Mouse (Mus musculus): ENCODE data around the gene Gins1. TPM values are rescaled to one million over a fixed set of nuclear protein-coding genes. Genes with fewer than 3 reads are reported as not detected.
A peak's percentile ranks its signal among the peaks of the same experiment; 100 is the strongest.
"Not testable (repeated sequence)": the region's sequence is repeated elsewhere in the genome, so short reads cannot be mapped to it uniquely, and the experiment has no call there.

Gene Gins1
- polyA plus RNA-seq, 1 experiment from 2014 or later: 80.7 TPM

DNA sequence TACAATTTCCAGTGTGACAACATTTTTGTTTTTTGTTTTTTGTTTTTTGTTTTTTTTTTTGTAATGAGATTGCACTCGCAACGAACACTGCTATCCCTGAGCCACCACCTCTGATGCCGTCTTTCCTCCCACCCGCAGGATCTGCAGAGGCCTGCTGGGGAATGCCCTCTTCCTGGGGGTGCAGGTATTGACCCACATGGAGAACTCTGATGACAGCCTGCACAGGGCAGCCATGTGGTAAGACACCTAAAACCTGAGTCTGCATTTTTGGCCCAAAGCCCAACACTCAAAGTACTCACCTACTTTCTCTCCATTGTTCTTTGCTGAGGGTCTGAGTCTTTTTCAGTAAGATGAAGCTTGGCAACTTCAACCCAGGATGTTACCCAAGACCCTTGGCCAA lies 29.5 kb downstream of the Gins1 start:
- H3K36me3 ChIP-seq (ENCODE audit: control insufficient read depth, insufficient read depth, low read length): peaks cover 2% of the 10 kb centered on the region; the same call in 1 of the 2 replicates
- 90% methylated on average over 4 of the region's 4 CpGs for WGBS

DNA sequence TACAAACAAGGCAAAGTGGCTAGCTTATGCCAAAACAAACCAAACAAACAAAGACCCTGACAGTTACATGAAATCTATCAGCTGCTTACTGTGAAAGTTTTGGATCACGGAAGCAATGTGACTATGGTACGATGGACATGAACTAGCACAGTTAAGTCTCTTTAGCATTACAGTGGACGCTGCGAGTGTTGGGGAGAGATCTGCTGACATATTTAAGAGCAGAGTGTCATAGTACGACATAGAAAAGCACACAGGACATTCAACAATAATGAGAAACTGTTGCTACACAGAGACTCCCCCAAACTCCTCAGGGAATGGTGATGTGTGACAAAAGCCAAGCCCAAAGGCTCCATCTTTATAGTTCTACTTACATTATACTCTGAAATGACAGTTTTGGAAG lies 38.8 kb downstream of the Gins1 start:
- no peaks in the 10 kb centered on the region; the same call in 1 of the 2 replicates for H3K36me3 ChIP-seq (ENCODE audit: control insufficient read depth, insufficient read depth, low read length)
- no peaks in the 10 kb centered on the region for H3K27me3 ChIP-seq (ENCODE audit: control insufficient read depth, insufficient read depth, low read length)
- DNase-seq (ENCODE audit: low spot score) (no peak), ATAC-seq (replicated peaks; ENCODE audit: low FRiP score) (no peak)
- no peaks in the 10 kb centered on the region for H3K9me3 ChIP-seq (ENCODE audit: control insufficient read depth, low read length)
- 91% methylated on average over 5 of the region's 5 CpGs for WGBS
- no peaks in the 10 kb centered on the region for H3K4me1 ChIP-seq (replicated peaks; ENCODE audit: control insufficient read depth, insufficient read depth, low read length)
- no peak overlapping the region for H3K27ac ChIP-seq (ENCODE audit: low read depth, low read length)
- no peak overlapping the region for H3K4me3 ChIP-seq (ENCODE audit: low read depth, low read length)
- H3K4me2 ChIP-seq (ENCODE audit: low read depth, low read length, severe bottlenecking): no peak overlapping the region
- no peak overlapping the region for H3K9ac ChIP-seq (ENCODE audit: low read length)

More for the DNA sequence above, 29.5 kb downstream of the Gins1 start:
- Histone ChIP-seq H3K27me3 (ENCODE audit: control insufficient read depth, insufficient read depth, low read length) (no peaks in the 10 kb centered on the region), H3K4me3 (ENCODE audit: low read depth, low read length) (no peak overlapping the region), H3K27ac (ENCODE audit: low read depth, low read length) (no peak overlapping the region), H3K4me2 (ENCODE audit: low read depth, low read length, severe bottlenecking) (no peak overlapping the region), H3K9me3 (ENCODE audit: control insufficient read depth, low read length) (no peaks in the 10 kb centered on the region), H3K4me1 (replicated peaks; ENCODE audit: control insufficient read depth, insufficient read depth, low read length) (no peaks in the 10 kb centered on the region), H3K9ac (ENCODE audit: low read length) (no peak overlapping the region)
- DNase-seq (ENCODE audit: low spot score) (no peak), ATAC-seq (replicated peaks; ENCODE audit: low FRiP score) (no peak)

DNA sequence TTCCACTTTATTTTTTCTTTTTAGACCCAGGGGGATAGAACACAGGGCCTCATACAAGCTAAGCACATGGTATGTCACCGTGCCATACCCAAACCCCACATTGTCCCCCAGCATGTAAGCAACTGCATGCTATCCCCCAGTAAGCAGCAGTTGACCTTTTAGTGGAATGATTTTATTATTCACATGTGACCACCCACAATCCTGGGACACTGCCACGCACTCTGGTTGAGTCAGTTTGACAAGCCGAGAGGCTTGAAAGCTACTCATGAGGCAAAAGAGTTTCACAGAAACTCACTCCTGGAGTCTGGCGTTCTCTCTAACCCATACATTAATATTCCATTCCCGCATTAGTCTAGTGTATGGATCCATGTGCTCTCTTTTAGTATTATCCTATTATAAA lies 42.1 kb downstream of the Gins1 start:
- H3K4me3 ChIP-seq (ENCODE audit: low read depth, low read length); H3K9me3 ChIP-seq (ENCODE audit: control insufficient read depth, low read length); H3K36me3 ChIP-seq (ENCODE audit: control insufficient read depth, insufficient read depth, low read length); DNase-seq (ENCODE audit: low spot score); H3K4me2 ChIP-seq (ENCODE audit: low read depth, low read length, severe bottlenecking); ATAC-seq (replicated peaks; ENCODE audit: low FRiP score); H3K9ac ChIP-seq (ENCODE audit: low read length); H3K27ac ChIP-seq (ENCODE audit: low read depth, low read length); H3K27me3 ChIP-seq (ENCODE audit: control insufficient read depth, insufficient read depth, low read length); H3K4me1 ChIP-seq (replicated peaks; ENCODE audit: control insufficient read depth, insufficient read depth, low read length): not testable (repeated sequence)
- WGBS: 94% methylated on average over 5 of the region's 5 CpGs

DNA sequence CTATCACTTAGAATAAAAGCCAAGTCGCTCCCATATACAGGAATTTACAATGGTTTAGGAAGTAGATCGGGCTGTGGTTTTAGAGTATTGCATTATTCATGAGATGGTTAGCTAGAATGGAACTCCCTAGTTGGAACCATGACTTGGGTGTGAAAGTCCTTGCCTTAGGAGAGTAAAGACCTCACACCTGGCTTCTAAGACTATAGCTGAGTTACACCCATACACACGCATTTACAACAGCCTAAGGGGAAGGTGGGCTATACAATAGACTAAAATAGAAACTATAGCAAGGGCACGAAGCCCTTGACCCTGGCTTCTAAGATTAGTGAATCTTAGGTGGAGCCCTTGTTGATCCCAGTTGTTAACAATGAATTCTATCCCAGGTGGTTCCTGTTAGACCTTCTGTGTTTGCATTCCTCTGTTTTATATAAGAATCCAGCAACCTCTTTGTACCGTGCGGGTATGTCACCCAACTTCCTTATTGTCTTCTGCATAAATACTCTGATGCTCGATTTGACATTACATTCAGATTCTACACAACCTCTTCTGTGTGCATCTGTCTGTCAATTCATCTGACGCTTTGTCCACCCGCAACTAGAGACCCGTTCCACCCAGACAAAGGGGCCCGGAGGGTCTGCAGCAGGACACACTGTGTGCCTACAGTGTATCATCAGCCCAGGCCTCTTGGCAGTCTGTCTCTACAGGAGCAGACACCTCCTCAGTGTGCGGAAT lies 42.8 kb downstream of the Gins1 start:
- H3K36me3 ChIP-seq (ENCODE audit: control insufficient read depth, insufficient read depth, low read length); H3K4me2 ChIP-seq (ENCODE audit: low read depth, low read length, severe bottlenecking); H3K9me3 ChIP-seq (ENCODE audit: control insufficient read depth, low read length); H3K4me1 ChIP-seq (replicated peaks; ENCODE audit: control insufficient read depth, insufficient read depth, low read length); H3K27me3 ChIP-seq (ENCODE audit: control insufficient read depth, insufficient read depth, low read length); ATAC-seq (replicated peaks; ENCODE audit: low FRiP score); H3K9ac ChIP-seq (ENCODE audit: low read length); H3K4me3 ChIP-seq (ENCODE audit: low read depth, low read length); H3K27ac ChIP-seq (ENCODE audit: low read depth, low read length): not testable (repeated sequence)
- WGBS: 91% methylated on average over 12 of the region's 12 CpGs
- DNase-seq (ENCODE audit: low spot score): peak; percentile 40

GRCm38 (mm10) chr2:150948786-150949185 lies 43.6 kb downstream of the Gins1 start:
- ATAC-seq (replicated peaks; ENCODE audit: low FRiP score) (no peak), DNase-seq (ENCODE audit: low spot score) (no peak)
- WGBS: 91% methylated on average over 5 of the region's 5 CpGs
- Histone ChIP-seq H3K9ac (ENCODE audit: low read length) (no peak overlapping the region), H3K4me2 (ENCODE audit: low read depth, low read length, severe bottlenecking) (no peak overlapping the region), H3K36me3 (ENCODE audit: control insufficient read depth, insufficient read depth, low read length) (peaks cover 3% of the 10 kb centered on the region; the same call in 1 of the 2 replicates), H3K4me1 (replicated peaks; ENCODE audit: control insufficient read depth, insufficient read depth, low read length) (no peaks in the 10 kb centered on the region), H3K27ac (ENCODE audit: low read depth, low read length) (no peak overlapping the region), H3K9me3 (ENCODE audit: control insufficient read depth, low read length) (no peaks in the 10 kb centered on the region), H3K27me3 (ENCODE audit: control insufficient read depth, insufficient read depth, low read length) (no peaks in the 10 kb centered on the region), H3K4me3 (ENCODE audit: low read depth, low read length) (no peak overlapping the region)

DNA sequence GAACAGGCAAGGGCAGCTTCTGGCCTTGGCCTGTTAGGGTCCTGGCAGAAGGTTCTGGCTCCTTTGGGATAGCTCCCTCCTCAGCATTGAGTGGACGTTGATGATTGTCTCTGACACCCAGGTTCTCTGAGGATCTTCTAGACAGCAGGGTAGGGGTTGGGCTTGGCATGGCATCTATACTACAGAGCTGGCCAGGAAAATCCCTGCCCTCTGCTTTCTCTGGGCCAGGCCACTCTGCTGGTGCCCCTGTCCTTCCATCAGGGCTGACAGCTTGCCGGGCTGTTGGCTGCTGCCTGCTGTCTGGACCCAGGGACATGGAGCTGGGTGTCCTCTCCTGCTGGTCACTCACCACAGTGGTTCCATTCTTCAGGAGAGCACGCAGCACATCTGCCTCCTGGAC lies 44.5 kb downstream of the Gins1 start:
- ATAC-seq (replicated peaks; ENCODE audit: low FRiP score): no peak
- H3K27ac ChIP-seq (ENCODE audit: low read depth, low read length): no peak overlapping the region
- no peak overlapping the region for H3K4me3 ChIP-seq (ENCODE audit: low read depth, low read length)
- DNase-seq (ENCODE audit: low spot score): peak; percentile 34
- 95% methylated on average over 3 of the region's 3 CpGs for WGBS
- H3K9me3 ChIP-seq (ENCODE audit: control insufficient read depth, low read length): no peaks in the 10 kb centered on the region
- no peak overlapping the region for H3K9ac ChIP-seq (ENCODE audit: low read length)
- no peaks in the 10 kb centered on the region for H3K4me1 ChIP-seq (replicated peaks; ENCODE audit: control insufficient read depth, insufficient read depth, low read length)
- H3K36me3 ChIP-seq (ENCODE audit: control insufficient read depth, insufficient read depth, low read length): peaks cover 3% of the 10 kb centered on the region; the same call in 1 of the 2 replicates
- no peak overlapping the region for H3K4me2 ChIP-seq (ENCODE audit: low read depth, low read length, severe bottlenecking)
- H3K27me3 ChIP-seq (ENCODE audit: control insufficient read depth, insufficient read depth, low read length): no peaks in the 10 kb centered on the region

DNA sequence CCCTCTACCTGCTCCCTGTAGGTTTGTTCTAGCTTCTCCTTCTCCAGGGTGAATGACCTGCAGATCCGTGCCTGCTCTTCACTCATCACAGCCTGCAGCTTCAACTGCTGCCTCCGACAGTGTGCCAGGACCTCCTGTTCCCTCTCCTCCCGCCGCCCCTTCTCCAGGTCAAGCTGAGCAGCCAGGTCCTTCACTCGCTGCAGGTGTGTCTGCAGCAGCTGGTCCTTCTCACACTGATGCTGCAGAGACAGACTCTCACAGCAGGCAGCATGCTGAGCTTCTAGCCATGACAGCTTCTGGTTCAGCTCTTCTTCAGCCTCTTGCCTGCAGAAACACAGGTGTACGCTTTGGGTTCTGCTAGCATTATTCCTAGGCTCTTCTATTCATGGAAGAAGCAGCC lies 44.9 kb downstream of the Gins1 start:
- DNase-seq (ENCODE audit: low spot score): no peak

DNA sequence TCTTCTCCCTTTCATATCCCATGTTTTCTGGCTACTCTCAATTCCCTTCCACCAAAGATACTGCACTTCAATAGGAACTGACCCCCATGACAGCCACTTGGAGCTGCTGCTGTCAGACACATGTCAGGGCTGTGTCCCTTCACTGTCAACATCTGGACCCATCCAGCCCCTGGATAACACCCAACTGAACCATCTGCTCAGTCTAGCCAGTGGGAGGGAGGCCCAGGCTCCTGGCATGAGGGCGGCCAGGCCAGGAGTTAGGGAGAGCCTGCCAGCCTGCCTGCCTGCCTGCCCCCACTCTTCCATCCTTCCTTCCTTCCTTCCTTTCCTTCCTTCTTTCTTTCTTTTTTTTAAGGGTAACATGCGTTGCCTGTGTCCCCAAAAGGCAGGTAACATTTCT lies 46.0 kb downstream of the Gins1 start:
- no peak overlapping the region for H3K9ac ChIP-seq (ENCODE audit: low read length)
- DNase-seq (ENCODE audit: low spot score) (no peak), ATAC-seq (replicated peaks; ENCODE audit: low FRiP score) (no peak)
- no peaks in the 10 kb centered on the region for H3K27me3 ChIP-seq (ENCODE audit: control insufficient read depth, insufficient read depth, low read length)
- H3K4me3 ChIP-seq (ENCODE audit: low read depth, low read length): no peak overlapping the region
- H3K4me2 ChIP-seq (ENCODE audit: low read depth, low read length, severe bottlenecking): no peak overlapping the region
- H3K4me1 ChIP-seq (replicated peaks; ENCODE audit: control insufficient read depth, insufficient read depth, low read length): no peaks in the 10 kb centered on the region
- 81% methylated on average over 2 of the region's 2 CpGs for WGBS
- H3K9me3 ChIP-seq (ENCODE audit: control insufficient read depth, low read length): no peaks in the 10 kb centered on the region
- H3K27ac ChIP-seq (ENCODE audit: low read depth, low read length): no peak overlapping the region
- H3K36me3 ChIP-seq (ENCODE audit: control insufficient read depth, insufficient read depth, low read length): peaks cover 3% of the 10 kb centered on the region; the same call in 1 of the 2 replicates

More for the DNA sequence above, 44.9 kb downstream of the Gins1 start:
- H3K27me3 ChIP-seq (ENCODE audit: control insufficient read depth, insufficient read depth, low read length): no peaks in the 10 kb centered on the region
- no peaks in the 10 kb centered on the region for H3K4me1 ChIP-seq (replicated peaks; ENCODE audit: control insufficient read depth, insufficient read depth, low read length)
- H3K36me3 ChIP-seq (ENCODE audit: control insufficient read depth, insufficient read depth, low read length): peaks cover 3% of the 10 kb centered on the region; the same call in 1 of the 2 replicates
- 89% methylated on average over 6 of the region's 6 CpGs for WGBS
- no peak overlapping the region for H3K4me3 ChIP-seq (ENCODE audit: low read depth, low read length)
- H3K4me2 ChIP-seq (ENCODE audit: low read depth, low read length, severe bottlenecking): no peak overlapping the region
- H3K9me3 ChIP-seq (ENCODE audit: control insufficient read depth, low read length): no peaks in the 10 kb centered on the region
- H3K27ac ChIP-seq (ENCODE audit: low read depth, low read length): no peak overlapping the region
- ATAC-seq (replicated peaks; ENCODE audit: low FRiP score): no peak
- no peak overlapping the region for H3K9ac ChIP-seq (ENCODE audit: low read length)

DNA sequence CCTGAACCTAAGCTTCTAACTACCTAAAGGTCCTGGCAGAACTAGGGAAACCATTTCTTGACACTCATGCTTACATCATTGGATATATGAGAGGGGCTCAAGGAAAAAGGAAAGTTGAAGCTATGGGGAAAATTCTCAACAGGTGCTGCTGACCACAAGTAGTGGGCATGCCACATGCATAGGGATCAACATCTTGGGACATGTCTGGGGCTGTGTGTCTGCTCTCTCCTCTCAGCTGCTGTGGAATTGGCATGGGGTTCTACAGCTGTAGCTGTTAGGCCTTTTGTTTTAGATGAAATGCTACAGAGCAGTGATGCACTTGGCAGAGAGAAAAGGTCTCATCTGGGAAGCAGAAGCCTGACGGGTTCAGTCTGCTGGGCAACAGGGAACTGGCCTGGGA lies 50.7 kb downstream of the Gins1 start:
- no peaks in the 10 kb centered on the region for H3K9me3 ChIP-seq (ENCODE audit: control insufficient read depth, low read length)
- no peaks in the 10 kb centered on the region for H3K27me3 ChIP-seq (ENCODE audit: control insufficient read depth, insufficient read depth, low read length)
- no peak for ATAC-seq (replicated peaks; ENCODE audit: low FRiP score)
- no peak overlapping the region for H3K27ac ChIP-seq (ENCODE audit: low read depth, low read length)
- no peaks in the 10 kb centered on the region; the same call in 1 of the 2 replicates for H3K36me3 ChIP-seq (ENCODE audit: control insufficient read depth, insufficient read depth, low read length)
- H3K4me3 ChIP-seq (ENCODE audit: low read depth, low read length): no peak overlapping the region
- no peaks in the 10 kb centered on the region for H3K4me1 ChIP-seq (replicated peaks; ENCODE audit: control insufficient read depth, insufficient read depth, low read length)
- WGBS: 76% methylated on average over 1 of the region's 1 CpGs
- no peak overlapping the region for H3K4me2 ChIP-seq (ENCODE audit: low read depth, low read length, severe bottlenecking)
- no peak overlapping the region for H3K9ac ChIP-seq (ENCODE audit: low read length)
- no peak for DNase-seq (ENCODE audit: low spot score)

Data from forebrain, embryonic 11.5 days (tissue).